In genomic region chr2:178265454-178265853, GRCm38 (mm10) we compare ENCODE assay signal across 11 mouse cellular contexts.
DNase-seq lines count a peak whose midpoint lies in the region; ATAC-seq lines count a peak whose summit lies in the region.
"Had no signal": no experiment of that assay in that cellular context is flagged by ENCODE, and none has a peak within 500 bp of the region (broad histone marks: within the 10 kb centered on the region; RNA-seq: fewer than 3 reads in every experiment).

No protein-coding gene starts in this region.

- no peaks in the 10 kb centered on the region for H3K4me1 ChIP-seq in forebrain, embryonic 11.5 days (replicated peaks; ENCODE audit: control insufficient read depth, insufficient read depth, low read length)
- H3K4me1 ChIP-seq in forebrain, embryonic 14.5 days (ENCODE audit: control insufficient read depth, insufficient read depth, low read length) = no peaks in the 10 kb centered on the region
- H3K4me1 ChIP-seq in midbrain, embryonic 14.5 days (ENCODE audit: control insufficient read depth, insufficient read depth, low read length) = peaks cover 8% of the 10 kb centered on the region; the same call in 1 of the 2 replicates

- no peaks in the 10 kb centered on the region for H3K27me3 ChIP-seq in forebrain, embryonic 11.5 days (ENCODE audit: control insufficient read depth, insufficient read depth, low read length)
- no peaks in the 10 kb centered on the region for H3K27me3 ChIP-seq in forebrain, embryonic 14.5 days (replicated peaks; ENCODE audit: control insufficient read depth, insufficient read depth, low read length)
- H3K27me3 ChIP-seq in midbrain, embryonic 14.5 days (ENCODE audit: control insufficient read depth, insufficient read depth, low read length) = no peaks in the 10 kb centered on the region

- H3K4me3 ChIP-seq in forebrain, embryonic 11.5 days (ENCODE audit: low read depth, low read length) = no peak overlapping the region
- no peak overlapping the region for H3K4me3 ChIP-seq in forebrain, embryonic 14.5 days (ENCODE audit: low read depth, low read length)
- H3K4me3 ChIP-seq in midbrain, embryonic 14.5 days (replicated peaks; ENCODE audit: low read depth, low read length) = no peak overlapping the region

- intact Hi-C loops in heart, postnatal 10 days (cut with DNase I) = no loop called here

- 25% methylated on average over 2 of the region's 2 CpGs for WGBS in forebrain, embryonic 11.5 days
- 24% methylated on average over 2 of the region's 2 CpGs for WGBS in forebrain, embryonic 14.5 days
- 13% methylated on average over 2 of the region's 2 CpGs for WGBS in midbrain, embryonic 14.5 days

- H3K9me3 ChIP-seq in forebrain, embryonic 11.5 days (ENCODE audit: control insufficient read depth, low read length) = no peaks in the 10 kb centered on the region
- H3K9me3 ChIP-seq in forebrain, embryonic 14.5 days (replicated peaks; ENCODE audit: control insufficient read depth, low read length) = no peaks in the 10 kb centered on the region
- H3K9me3 ChIP-seq in midbrain, embryonic 14.5 days (ENCODE audit: control insufficient read depth, low read length) = no peaks in the 10 kb centered on the region

- H3K4me2 ChIP-seq in forebrain, embryonic 11.5 days (ENCODE audit: low read depth, low read length, severe bottlenecking) = no peak overlapping the region
- H3K4me2 ChIP-seq in forebrain, embryonic 14.5 days (ENCODE audit: low read length) = no peak overlapping the region
- no peak overlapping the region for H3K4me2 ChIP-seq in midbrain, embryonic 14.5 days (ENCODE audit: low read length)

- no peak for DNase-seq in forebrain, embryonic 11.5 days (ENCODE audit: low spot score)
- DNase-seq in forebrain, embryonic 14.5 days (ENCODE audit: low spot score) = no peak
- peak; percentile 86 for DNase-seq in brain, adult 2 months (ENCODE audit: low read depth, low spot score)
- peak; percentile 46 to 51 for DNase-seq in heart, postnatal 10 days
- DNase-seq in midbrain, embryonic 14.5 days = no peak
- DNase-seq in lung, postnatal 4 days = no peak
- no peak for DNase-seq in kidney, adult 11 months
- DNase-seq: adrenal gland, postnatal 25 days; kidney, adult 8-10 months; liver, postnatal 0 days had no signal

- no peaks in the 10 kb centered on the region for H3K36me3 ChIP-seq in forebrain, embryonic 11.5 days (ENCODE audit: control insufficient read depth, insufficient read depth, low read length)
- no peaks in the 10 kb centered on the region; the same call in 1 of the 2 replicates for H3K36me3 ChIP-seq in forebrain, embryonic 14.5 days (ENCODE audit: control insufficient read depth, insufficient read depth, low read length)
- peaks cover 11% of the 10 kb centered on the region for H3K36me3 ChIP-seq in midbrain, embryonic 14.5 days (ENCODE audit: control insufficient read depth, insufficient read depth, low read length)

- H3K27ac ChIP-seq in forebrain, embryonic 11.5 days (ENCODE audit: low read depth, low read length) = no peak overlapping the region
- H3K27ac ChIP-seq in forebrain, embryonic 14.5 days (ENCODE audit: low read depth, low read length) = no peak overlapping the region
- H3K27ac ChIP-seq in midbrain, embryonic 14.5 days (replicated peaks; ENCODE audit: low read depth, low read length) = no peak overlapping the region

- no peak overlapping the region for H3K9ac ChIP-seq in forebrain, embryonic 11.5 days (ENCODE audit: low read length)
- no peak overlapping the region for H3K9ac ChIP-seq in forebrain, embryonic 14.5 days (ENCODE audit: low read length)
- H3K9ac ChIP-seq in midbrain, embryonic 14.5 days (replicated peaks; ENCODE audit: low read length) = 0 out of 2 replicates have a peak overlapping the region, but pooled peaks have one; percentile 9
- H3K9ac ChIP-seq: liver, postnatal 0 days had no signal

- ATAC-seq in forebrain, embryonic 11.5 days (replicated peaks; ENCODE audit: low FRiP score) = 0 out of 2 replicates have a peak, but pooled peaks have one; percentile 24
- ATAC-seq in forebrain, embryonic 14.5 days = no peak
- no peak for ATAC-seq in midbrain, embryonic 14.5 days (ENCODE audit: low FRiP score, low TSS enrichment)
- ATAC-seq in monocyte, adult 5-6 weeks (replicated peaks; ENCODE audit: insufficient number of reproducible peaks, low FRiP score, low TSS enrichment, poor library complexity, severe bottlenecking) = no peak
- ATAC-seq: liver, postnatal 0 days had no signal

Comparison
In these comparisons a context has a peak if more than half of its experiments do, and no peak if none do; other contexts are left out.
1. DNase-seq: peak in brain, adult 2 months (single experiment) and heart, postnatal 10 days (2 of 2); none in forebrain, embryonic 11.5 days (single experiment), forebrain, embryonic 14.5 days (single experiment), midbrain, embryonic 14.5 days (single experiment), lung, postnatal 4 days (0 of 2) and kidney, adult 11 months (single experiment).